Mouse (Mus musculus) urinary bladder, adult 18-20 months (tissue): ENCODE measurements around the gene Gm11361.

Experiments
- DNase-seq, 2 experiments: peaks; one replicate each; pipeline ENCODE4 v3.0.0; 2022; ENCODE audit warnings: low spot score in 2 of 2, mixed read lengths in 2 of 2

Gm11361 gene

DNA sequence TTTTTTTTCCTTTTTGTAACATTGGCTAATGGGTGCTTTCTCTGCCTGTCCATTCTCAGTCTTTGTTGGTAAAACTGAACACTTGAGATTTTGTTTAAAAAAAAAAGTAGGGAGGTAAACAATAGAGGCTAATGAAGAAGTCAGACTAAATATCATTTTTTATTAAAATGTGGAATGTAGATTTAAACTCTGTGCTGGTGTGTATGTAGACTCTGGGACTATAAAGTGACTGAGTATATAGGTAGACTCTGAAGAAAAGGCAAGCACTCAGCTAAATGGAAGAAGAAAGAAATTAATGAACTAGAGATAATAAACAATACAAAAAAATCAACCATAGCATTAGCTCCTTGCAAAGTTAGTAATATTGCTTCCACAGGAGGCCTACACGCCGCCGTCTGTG is at the start of gene Gm11361:
Gm11361 (plus strand) TSS at position 301 of the 400 bp plus-strand sequence.
- no peak for DNase-seq

DNA sequence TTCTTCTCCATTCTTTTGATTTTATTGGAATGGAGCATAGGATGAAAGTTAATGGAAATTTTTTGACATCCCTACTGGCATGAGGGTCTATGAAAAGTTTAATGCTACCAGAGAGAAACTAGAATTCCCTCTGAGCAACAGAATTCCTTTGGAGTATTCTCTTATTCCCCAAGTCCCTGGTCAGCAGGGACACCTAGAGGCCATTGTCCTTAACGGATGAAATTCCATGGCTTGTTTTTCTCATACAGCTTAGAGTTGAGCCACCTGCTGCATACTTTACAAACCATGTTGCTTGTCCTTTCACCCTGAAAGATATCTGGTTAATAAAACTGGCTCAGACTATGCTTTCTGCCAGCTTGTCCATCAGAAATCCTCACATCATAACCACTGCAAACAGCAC is 7.1 kb downstream of the Gm11361 start:
- no peak for DNase-seq

DNA sequence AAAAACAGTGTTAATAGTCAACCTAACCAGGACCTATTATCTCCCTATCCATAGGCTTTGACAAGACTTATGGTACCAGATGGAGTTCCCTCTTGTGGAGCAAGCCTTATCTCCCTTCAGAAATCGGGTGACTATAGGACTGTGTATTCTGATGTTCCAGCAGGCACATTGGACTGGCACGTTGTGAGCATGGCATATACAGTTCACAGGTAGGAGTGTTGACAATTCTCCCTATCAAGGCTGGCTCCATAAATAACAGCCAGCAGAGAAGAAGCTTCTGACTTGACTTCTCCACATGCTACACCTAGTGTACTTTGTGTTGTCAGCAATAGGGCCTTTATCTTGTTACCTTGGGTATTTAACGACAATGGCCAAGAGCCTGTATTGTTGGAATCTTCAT is 30.0 kb downstream of the Gm11361 start:
- no peak for DNase-seq

DNA sequence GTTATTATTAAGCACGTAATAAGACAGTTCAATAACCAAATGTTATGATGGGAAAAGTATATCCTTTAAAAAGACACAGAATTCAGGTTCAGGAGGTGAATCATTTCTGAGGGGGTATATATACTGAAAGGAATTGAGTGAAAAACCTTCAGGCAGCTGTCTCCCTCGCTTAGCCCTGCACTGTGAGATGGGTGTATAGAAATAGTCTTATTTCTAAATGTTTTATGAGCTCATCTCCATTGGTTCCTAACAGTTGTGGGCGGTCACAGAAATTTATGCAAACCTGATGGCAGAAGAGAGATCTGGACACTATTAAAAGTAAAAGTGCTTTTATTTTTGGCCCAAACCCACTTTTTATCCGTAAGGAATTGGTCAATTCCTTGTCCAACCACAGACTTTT is 36.9 kb downstream of the Gm11361 start:
- DNase-seq = no peak

DNA sequence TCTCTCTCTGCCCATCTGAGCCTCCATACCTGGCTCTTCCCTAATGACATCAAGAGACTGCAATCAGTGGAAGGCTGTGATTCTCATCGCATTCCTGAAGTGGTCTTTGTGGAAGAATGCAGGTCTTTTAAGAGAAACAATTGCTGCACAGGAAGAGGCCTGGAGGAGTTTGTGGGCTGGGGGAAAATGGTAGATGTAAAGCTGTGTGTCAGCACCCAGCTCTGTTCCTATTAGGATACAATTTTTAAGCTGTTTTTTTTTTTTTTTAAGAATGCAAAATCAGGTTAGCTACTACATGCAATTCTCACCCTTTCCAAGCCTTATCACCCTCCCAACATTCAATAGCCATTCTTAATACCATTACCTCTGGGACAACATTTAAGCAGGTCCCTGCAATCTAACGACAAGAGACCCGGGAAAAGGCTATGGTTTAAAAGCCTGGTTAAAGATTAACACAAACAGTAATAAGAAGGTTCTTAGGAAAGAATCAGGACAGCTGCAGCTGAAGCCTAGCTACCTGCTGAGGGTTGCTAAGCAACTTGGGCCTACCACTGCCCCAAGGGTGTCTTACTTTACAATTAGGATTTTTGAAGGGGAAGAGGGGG is 37.5 kb downstream of the Gm11361 start:
- no peak for DNase-seq

DNA sequence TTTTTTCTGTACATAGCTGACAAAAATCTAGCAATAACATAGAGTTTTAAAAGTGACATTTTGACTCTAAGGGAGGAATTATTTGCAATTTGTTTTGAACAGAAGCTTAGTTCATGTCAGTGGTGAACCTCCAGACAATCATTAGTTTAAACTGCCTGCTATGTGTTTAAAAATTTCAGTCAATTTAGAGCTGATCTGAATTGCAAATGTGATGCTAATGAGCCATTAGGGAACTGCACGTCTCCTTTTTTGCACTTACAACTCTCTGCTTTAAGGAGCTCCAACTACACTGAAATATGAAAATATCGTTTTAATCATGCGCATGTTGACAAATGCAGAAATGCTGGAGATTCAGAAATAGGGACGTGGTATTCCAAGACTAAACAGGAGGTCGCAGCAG is 38.2 kb downstream of the Gm11361 start:
- no peak for DNase-seq

DNA sequence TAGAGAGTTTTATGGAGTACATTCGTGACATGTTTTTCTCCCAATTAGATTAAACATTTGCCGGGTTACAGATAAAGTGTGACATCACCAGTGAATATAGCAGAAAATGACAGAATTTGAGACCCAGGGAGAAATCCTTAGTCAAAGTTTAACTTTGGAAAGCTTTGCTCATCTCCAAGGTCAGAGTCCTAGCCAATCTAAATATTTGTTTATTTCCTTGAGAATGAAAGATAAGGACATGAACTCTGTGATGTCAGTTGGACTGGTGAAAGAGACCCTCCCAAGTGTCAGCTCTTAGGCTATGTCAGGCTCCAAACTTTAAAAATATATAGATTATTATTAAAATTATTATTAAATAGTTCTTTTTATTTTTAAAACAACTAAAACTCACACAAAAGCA is 39.8 kb downstream of the Gm11361 start:
- DNase-seq = no peak

DNA sequence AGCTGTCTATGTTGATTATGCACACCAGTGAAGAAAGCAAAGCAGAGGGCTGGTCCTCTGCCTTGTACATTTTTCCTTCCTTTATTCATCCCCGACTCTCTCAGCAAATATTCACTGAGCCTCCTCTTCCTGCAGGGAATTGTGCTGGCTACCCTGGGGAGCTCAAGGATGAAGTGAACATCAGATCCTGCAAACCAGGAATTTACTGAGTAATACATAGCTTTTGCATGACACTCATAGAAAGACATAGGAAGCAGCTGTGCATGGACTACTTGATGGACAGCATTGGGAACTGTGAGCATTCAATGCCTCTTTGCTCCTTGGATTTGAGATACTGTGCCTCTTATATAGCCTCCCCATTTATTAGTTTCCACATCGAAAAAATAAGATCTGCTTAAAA is 40.2 kb downstream of the Gm11361 start:
- DNase-seq = no peak
